Mouse (Mus musculus) heart, embryonic 11.5 days (tissue): ENCODE data around the gene Pttg1ip. TPM values are rescaled to one million over a fixed set of nuclear protein-coding genes. Genes with fewer than 3 reads are reported as not detected.
A peak's percentile ranks its signal among the peaks of the same experiment; 100 is the strongest.

Source experiments
- ATAC-seq: fragments of 200-750 bp; cut with Nextera tagmentation; replicated peaks from 2 replicates; pipeline ENCODE4 v1.8.0; 2017; ENCODE audit warnings: moderate library complexity; ENCODE audit not compliant: insufficient number of reproducible peaks, low FRiP score, low TSS enrichment
- H3K27ac ChIP-seq: fragments of 300-500 bp; sonication (generic); 2 replicates; pipeline ENCODE4 v1.5.1; 2014; ENCODE audit warnings: mild to moderate bottlenecking, low read depth, low read length
- H3K27me3 ChIP-seq: fragments of 300-500 bp; sonication (generic); 2 replicates; pipeline ENCODE4 v1.6.1; 2014; ENCODE audit warnings: mild to moderate bottlenecking, low read length, mixed read lengths; ENCODE audit not compliant: control insufficient read depth, insufficient read depth
- H3K36me3 ChIP-seq: fragments of 300-500 bp; sonication (generic); 2 replicates; pipeline ENCODE4 v1.6.1; 2014; ENCODE audit warnings: mild to moderate bottlenecking, low read length, moderate library complexity, mixed read lengths; ENCODE audit not compliant: control insufficient read depth, insufficient read depth
- H3K4me1 ChIP-seq: fragments of 300-500 bp; sonication (generic); 2 replicates; pipeline ENCODE4 v1.6.1; 2014; ENCODE audit warnings: low read length; ENCODE audit not compliant: control insufficient read depth, insufficient read depth
- H3K4me2 ChIP-seq: fragments of 300-500 bp; sonication (generic); 2 replicates; pipeline ENCODE4 v1.6.1; 2014; ENCODE audit warnings: mild to moderate bottlenecking, moderate library complexity
- H3K4me3 ChIP-seq: fragments of 300-500 bp; sonication (generic); 2 replicates; pipeline ENCODE4 v1.5.1; 2014; ENCODE audit warnings: low read depth, low read length
- H3K9ac ChIP-seq: fragments of 300-500 bp; sonication (generic); 2 replicates; pipeline ENCODE4 v1.6.1; 2014; ENCODE audit warnings: mild to moderate bottlenecking, low read depth, low read length, moderate library complexity
- H3K9me3 ChIP-seq: fragments of 300-500 bp; sonication (generic); replicated peaks from 2 replicates; pipeline ENCODE4 v1.6.1; 2016; ENCODE audit warnings: low read length; ENCODE audit not compliant: control insufficient read depth
- WGBS: fragments of 180-500 bp; shearing (Covaris S2); extraction: QIAGEN DNeasy Blood & Tissue Kit; methylation state at CpG from one replicate; pipeline ENCODE4 v1.1.7; 2014; ENCODE audit not compliant: insufficient replicate concordance; 5-methylcytosine and 5-hydroxymethylcytosine counted together
- polyA plus RNA-seq: library from polyadenylated mRNA; unstranded; fragments of >200 nt; fragmentation: Nextera tagmentation; extraction: Ambion mirVana; gene quantifications from 2 replicates; pipeline ENCODE4 v1.2.1, GENCODE M21; 2014

The Pttg1ip gene
- polyA plus RNA-seq, 1 experiment from 2014 or later = 108 TPM

GRCm38 (mm10) chr10:77627497-77627896 is 46.0 kb downstream of the Pttg1ip start:
- H3K4me2 ChIP-seq = no peak overlapping the region
- H3K9me3 ChIP-seq = no peaks in the 10 kb centered on the region
- no peaks in the 10 kb centered on the region for H3K27me3 ChIP-seq
- peaks cover 9% of the 10 kb centered on the region for H3K36me3 ChIP-seq
- peaks cover 21% of the 10 kb centered on the region for H3K4me1 ChIP-seq
- WGBS = 31% methylated on average over 2 of the region's 2 CpGs
- H3K27ac ChIP-seq = no peak overlapping the region
- ATAC-seq = peak; percentile 40; the same call in 1 of the 2 replicates
- no peak overlapping the region for H3K9ac ChIP-seq
- H3K4me3 ChIP-seq = no peak overlapping the region

GRCm38 (mm10) chr10:77629163-77629562 is 47.6 kb downstream of the Pttg1ip start:
- H3K4me2 ChIP-seq = no peak overlapping the region
- no peak for ATAC-seq
- H3K36me3 ChIP-seq = peaks cover 9% of the 10 kb centered on the region
- no peaks in the 10 kb centered on the region for H3K9me3 ChIP-seq
- H3K4me3 ChIP-seq = no peak overlapping the region
- 86% methylated on average over 3 of the region's 3 CpGs for WGBS
- H3K4me1 ChIP-seq = peaks cover 16% of the 10 kb centered on the region
- no peaks in the 10 kb centered on the region for H3K27me3 ChIP-seq
- H3K27ac ChIP-seq = no peak overlapping the region
- H3K9ac ChIP-seq = no peak overlapping the region

GRCm38 (mm10) chr10:77629970-77630369 is 48.5 kb downstream of the Pttg1ip start:
- H3K9me3 ChIP-seq = no peaks in the 10 kb centered on the region
- H3K4me1 ChIP-seq = peaks cover 9% of the 10 kb centered on the region
- WGBS = 85% methylated on average over 1 of the region's 1 CpGs
- H3K4me2 ChIP-seq = no peak overlapping the region
- H3K9ac ChIP-seq = no peak overlapping the region
- no peaks in the 10 kb centered on the region for H3K27me3 ChIP-seq
- H3K4me3 ChIP-seq = no peak overlapping the region
- H3K36me3 ChIP-seq = peaks cover 9% of the 10 kb centered on the region
- no peak overlapping the region for H3K27ac ChIP-seq
- ATAC-seq = no peak

- Histone ChIP-seq H3K27ac (peak overlapping the region; percentile 74; the same call in 1 of the 2 replicates), H3K36me3 (peaks cover 9% of the 10 kb centered on the region), H3K4me1 (peaks cover 31% of the 10 kb centered on the region), H3K27me3 (no peaks in the 10 kb centered on the region), H3K9ac (no peak overlapping the region), H3K4me3 (no peak overlapping the region), H3K9me3 (no peaks in the 10 kb centered on the region), H3K4me2 (no peak overlapping the region)
- 83% methylated on average over 6 of the region's 6 CpGs for WGBS
- ATAC-seq = no peak
Observed at GRCm38 (mm10) chr10:77634016-77634415, 52.5 kb downstream of the Pttg1ip start.

GRCm38 (mm10) chr10:77634452-77635231 is 53.1 kb downstream of the Pttg1ip start:
- 51% methylated on average over 13 of the region's 13 CpGs for WGBS
- Histone ChIP-seq H3K9ac (no peak overlapping the region), H3K27ac (peak overlapping the region; percentile 74), H3K4me1 (peaks cover 33% of the 10 kb centered on the region), H3K9me3 (no peaks in the 10 kb centered on the region), H3K27me3 (no peaks in the 10 kb centered on the region), H3K4me2 (peak overlapping the region; percentile 29), H3K4me3 (no peak overlapping the region), H3K36me3 (peaks cover 9% of the 10 kb centered on the region)
- ATAC-seq = no peak; the same call in 1 of the 2 replicates

- Histone ChIP-seq H3K27ac (no peak overlapping the region), H3K4me3 (no peak overlapping the region), H3K4me2 (no peak overlapping the region), H3K9ac (no peak overlapping the region), H3K9me3 (no peaks in the 10 kb centered on the region), H3K36me3 (peaks cover 6% of the 10 kb centered on the region), H3K4me1 (peaks cover 33% of the 10 kb centered on the region), H3K27me3 (no peaks in the 10 kb centered on the region)
- no peak for ATAC-seq
- 83% methylated on average over 7 of the region's 7 CpGs for WGBS
Observed at GRCm38 (mm10) chr10:77636234-77636922, 54.9 kb downstream of the Pttg1ip start.

GRCm38 (mm10) chr10:77638956-77639355 is 57.4 kb downstream of the Pttg1ip start:
- no peaks in the 10 kb centered on the region for H3K9me3 ChIP-seq
- H3K9ac ChIP-seq = 0 out of 2 replicates have a peak overlapping the region, but pooled peaks have one; percentile 10
- H3K4me3 ChIP-seq = no peak overlapping the region
- 61% methylated on average over 6 of the region's 6 CpGs for WGBS
- 0 out of 2 replicates have a peak overlapping the region, but pooled peaks have one; percentile 41 for H3K27ac ChIP-seq
- no peaks in the 10 kb centered on the region for H3K27me3 ChIP-seq
- H3K36me3 ChIP-seq = peaks cover 7% of the 10 kb centered on the region
- ATAC-seq = no peak
- H3K4me1 ChIP-seq = peaks cover 27% of the 10 kb centered on the region
- no peak overlapping the region for H3K4me2 ChIP-seq

- no peak for ATAC-seq
- WGBS = 77% methylated on average over 7 of the region's 7 CpGs
- peaks cover 23% of the 10 kb centered on the region for H3K36me3 ChIP-seq
Observed at GRCm38 (mm10) chr10:77643160-77643559, 61.6 kb downstream of the Pttg1ip start.

More at GRCm38 (mm10) chr10:77643160-77643559, 61.6 kb downstream of the Pttg1ip start:
- Histone ChIP-seq H3K4me3 (no peak overlapping the region), H3K9ac (no peak overlapping the region), H3K4me1 (peaks cover 6% of the 10 kb centered on the region), H3K4me2 (no peak overlapping the region), H3K9me3 (no peaks in the 10 kb centered on the region), H3K27me3 (no peaks in the 10 kb centered on the region), H3K27ac (no peak overlapping the region)
